ENCODE assay signal across 17 mouse cellular contexts in genomic region chr11:78349441-78350358, GRCm38 (mm10). TPM values are rescaled to one million over a fixed set of nuclear protein-coding genes. Genes with fewer than 3 reads are reported as not detected.
A peak's percentile ranks its signal among the peaks of the same experiment; 100 is the strongest.
DNase-seq lines count a peak whose midpoint lies in the region; ATAC-seq and TF ChIP-seq lines count a peak whose summit lies in the region.
"Had no signal": no experiment of that assay in that cellular context is flagged by ENCODE, and none has a peak within 500 bp of the region (broad histone marks: within the 10 kb centered on the region; RNA-seq: fewer than 3 reads in every experiment).

No protein-coding gene starts in this region.

- no peak overlapping the region for H3K4me2 ChIP-seq in kidney, postnatal 0 days (ENCODE audit: low read length)
- H3K4me2 ChIP-seq in liver, embryonic 16.5 days (ENCODE audit: low read depth, low read length): no peak overlapping the region
- H3K4me2 ChIP-seq: midbrain, embryonic 12.5 days had no signal

- TF ChIP-seq EP300 in MEL (IDR thresholded peaks at IDR 0.05; ENCODE audit: low read depth in 1 of 2, low read length in 2 of 2): no peak

- DNase-seq in kidney, postnatal 0 days (ENCODE audit: low spot score): no peak
- DNase-seq in kidney, adult 11 months: no peak
- DNase-seq in 416B (ENCODE audit: low read depth) (peak; percentile 31), MEL (ENCODE audit: low read depth, low spot score) (peak; percentile 19)
- DNase-seq: cerebellum, postnatal 10 days; gastrocnemius, postnatal 10 days; kidney, adult 9 months; thymus, postnatal 4 days had no signal

- 66% methylated on average over 4 of the region's 4 CpGs for WGBS in kidney, postnatal 0 days
- WGBS in liver, embryonic 16.5 days (ENCODE audit: insufficient replicate concordance): 58% methylated on average over 4 of the region's 4 CpGs

- no peak for TF ChIP-seq RAD21 in MEL (IDR thresholded peaks at IDR 0.05; ENCODE audit: low read depth, low read length)

- no peaks in the 10 kb centered on the region for H3K27me3 ChIP-seq in kidney, postnatal 0 days (ENCODE audit: insufficient read depth, low read length)
- no peaks in the 10 kb centered on the region for H3K27me3 ChIP-seq in MEL (ENCODE audit: control insufficient read depth in 1 of 2, insufficient read depth in 2 of 2, low read length in 2 of 2)
- no peaks in the 10 kb centered on the region for H3K27me3 ChIP-seq in liver, embryonic 16.5 days (ENCODE audit: control insufficient read depth, insufficient read depth, low read depth, low read length)
- H3K27me3 ChIP-seq: midbrain, embryonic 12.5 days had no signal

- 0 out of 2 replicates have a peak overlapping the region, but pooled peaks have one; percentile 1 for H3K27ac ChIP-seq in kidney, postnatal 0 days
- H3K27ac ChIP-seq in MEL (ENCODE audit: control insufficient read depth, low read depth, low read length): no peak overlapping the region
- H3K27ac ChIP-seq in liver, embryonic 16.5 days (ENCODE audit: low read length): peak overlapping the region; percentile 80
- H3K27ac ChIP-seq: liver, embryonic 14.5 days; midbrain, embryonic 12.5 days had no signal

- ATAC-seq in kidney, postnatal 0 days (replicated peaks; ENCODE audit: low FRiP score, low read depth): no peak
- ATAC-seq in liver, embryonic 16.5 days (ENCODE audit: low read depth): peak; percentile 59
- no peak for ATAC-seq in activated CD4-positive, CD25-positive, alpha-beta regulatory T cell, adult 4 months
- ATAC-seq in megakaryocyte-erythroid progenitor cell, adult 5-6 weeks (replicated peaks; ENCODE audit: low FRiP score, low TSS enrichment, poor library complexity, severe bottlenecking): no peak
- ATAC-seq: forebrain, embryonic 14.5 days had no signal

- no peaks in the 10 kb centered on the region for H3K9me3 ChIP-seq in kidney, postnatal 0 days (replicated peaks; ENCODE audit: low read length)
- no peaks in the 10 kb centered on the region for H3K9me3 ChIP-seq in MEL (replicated peaks; ENCODE audit: insufficient read depth, low read length)
- no peaks in the 10 kb centered on the region for H3K9me3 ChIP-seq in liver, embryonic 16.5 days (replicated peaks; ENCODE audit: control insufficient read depth, low read length)
- H3K9me3 ChIP-seq: midbrain, embryonic 12.5 days had no signal

- H3K36me3 ChIP-seq in kidney, postnatal 0 days (ENCODE audit: insufficient read depth, low read length): 0 out of 2 replicates have a peak, but pooled peaks cover 3% of the 10 kb centered on the region
- H3K36me3 ChIP-seq in MEL (ENCODE audit: control insufficient read depth in 1 of 2, insufficient read depth in 2 of 2, low read length in 2 of 2): peaks cover 0 to 18% of the 10 kb centered on the region in 2 experiments; a peak in 2 of 4 replicates
- H3K36me3 ChIP-seq in liver, embryonic 16.5 days (ENCODE audit: control insufficient read depth, insufficient read depth): peaks cover 5% of the 10 kb centered on the region; the same call in 1 of the 2 replicates

- H3K4me3 ChIP-seq in kidney, postnatal 0 days (replicated peaks; ENCODE audit: low read depth, low read length): no peak overlapping the region
- no peak overlapping the region for H3K4me3 ChIP-seq in MEL (ENCODE audit: control insufficient read depth in 1 of 2, insufficient read depth in 1 of 2, low read depth in 2 of 2, low read length in 2 of 2)
- H3K4me3 ChIP-seq in liver, embryonic 16.5 days (ENCODE audit: low read depth, low read length): no peak overlapping the region
- H3K4me3 ChIP-seq: midbrain, embryonic 12.5 days had no signal

- no peak for TF ChIP-seq POLR2A in MEL (IDR thresholded peaks at IDR 0.05; ENCODE audit: control insufficient read depth in 1 of 2, insufficient read depth in 1 of 2, low read depth in 1 of 2, low read length in 2 of 2, poor library complexity in 1 of 2)

- peaks cover 6% of the 10 kb centered on the region; the same call in 1 of the 2 replicates for H3K79me2 ChIP-seq in MEL (ENCODE audit: control insufficient read depth, insufficient read depth, low read length, poor library complexity)

- H3K4me1 ChIP-seq in kidney, postnatal 0 days (replicated peaks; ENCODE audit: insufficient read depth, low read length): peaks cover 4% of the 10 kb centered on the region; the same call in 1 of the 2 replicates
- H3K4me1 ChIP-seq in MEL (ENCODE audit: control insufficient read depth in 1 of 2, insufficient read depth in 2 of 2, low read length in 2 of 2): peaks cover 12 to 34% of the 10 kb centered on the region in 2 experiments
- peaks cover 51% of the 10 kb centered on the region for H3K4me1 ChIP-seq in liver, embryonic 16.5 days (ENCODE audit: control insufficient read depth, low read depth, low read length)

- H3K9ac ChIP-seq in kidney, postnatal 0 days (ENCODE audit: low read depth, low read length): no peak overlapping the region
- H3K9ac ChIP-seq in MEL (ENCODE audit: control insufficient read depth, low read depth, low read length, poor library complexity, severe bottlenecking): no peak overlapping the region
- no peak overlapping the region for H3K9ac ChIP-seq in liver, embryonic 16.5 days (ENCODE audit: low read depth, low read length)
- H3K9ac ChIP-seq: liver, embryonic 14.5 days; midbrain, embryonic 12.5 days had no signal

- TF ChIP-seq CTCF in kidney, postnatal 0 days (IDR thresholded peaks at IDR 0.05; ENCODE audit: low read depth): no peak
- no peak for TF ChIP-seq CTCF in MEL (IDR thresholded peaks at IDR 0.05 in 2 of 3, conservative IDR thresholded peaks at IDR 0.05 in 1 of 3; ENCODE audit: control insufficient read depth in 1 of 3, insufficient read depth in 1 of 3, low read depth in 2 of 3, low read length in 3 of 3, poor library complexity in 1 of 3, severe bottlenecking in 1 of 3)

TF ChIP-seq in MEL, 35 proteins besides CTCF, POLR2A, EP300 and RAD21 (continues in another document):
- TF ChIP-seq JUND (IDR thresholded peaks at IDR 0.05; ENCODE audit: low read depth, low read length): no peak
- TF ChIP-seq RCOR1 (IDR thresholded peaks at IDR 0.05; ENCODE audit: low read depth, low read length): no peak
- no peak for TF ChIP-seq UBTF (IDR thresholded peaks at IDR 0.05; ENCODE audit: borderline replicate concordance, insufficient read depth, low read depth, low read length)

RNA-seq across cellular contexts. Expression of gene Unc119, which starts 6.4 kb away (rescaled TPM):
- polyA plus RNA-seq in kidney, postnatal 0 days (2015; fragmentation: Nextera tagmentation; extraction: Ambion mirVana): 30.4 TPM in 2 replicates
- 61.7 and 63.0 TPM in 2 replicates for total RNA-seq in MEL (2012; rRNA removed)
- polyA plus RNA-seq in MEL (2012; ENCODE audit: insufficient read depth in 1 of 2, insufficient read length in 2 of 2, low read depth in 1 of 2, low replicate concordance in 2 of 2, missing spikeins in 1 of 2): 100 to 1,000 TPM in 1 of 2 experiments, not detected in 1; 140 TPM
- polyA plus RNA-seq in liver, embryonic 16.5 days (2015; fragmentation: Nextera tagmentation; extraction: Ambion mirVana): 22.7 and 24.1 TPM in 2 replicates
- polyA plus RNA-seq in activated CD4-positive, CD25-positive, alpha-beta regulatory T cell, adult 4 months (2017; shearing (Covaris generic)): 10 to 100 TPM; 17.0 to 17.6 TPM
- 51.2 and 51.5 TPM in 2 replicates for total RNA-seq in megakaryocyte-erythroid progenitor cell, adult 5-6 weeks (2014; fragmentation: Nextera tagmentation)
- total RNA-seq in megakaryocyte-erythroid progenitor cell, adult 5-6 weeks (2017): 20.0 and 27.2 TPM in 2 replicates

RNA-seq across cellular contexts. Expression of gene Pigs, which starts 21.5 kb away (rescaled TPM):
- 67.5 and 74.9 TPM in 2 replicates for polyA plus RNA-seq in kidney, postnatal 0 days (2015; fragmentation: Nextera tagmentation; extraction: Ambion mirVana)
- total RNA-seq in MEL (2012; rRNA removed): 27.6 and 28.5 TPM in 2 replicates
- 10 to 100 TPM; 51.2 to 97.1 TPM for polyA plus RNA-seq in MEL (2012; ENCODE audit: insufficient read depth in 1 of 2, insufficient read length in 2 of 2, low read depth in 1 of 2, low replicate concordance in 2 of 2, missing spikeins in 1 of 2)
- 31.2 and 36.0 TPM in 2 replicates for polyA plus RNA-seq in liver, embryonic 16.5 days (2015; fragmentation: Nextera tagmentation; extraction: Ambion mirVana)
- polyA plus RNA-seq in activated CD4-positive, CD25-positive, alpha-beta regulatory T cell, adult 4 months (2017; shearing (Covaris generic)): 10 to 100 TPM; 43.6 to 66.6 TPM
- 40.5 and 44.5 TPM in 2 replicates for total RNA-seq in megakaryocyte-erythroid progenitor cell, adult 5-6 weeks (2014; fragmentation: Nextera tagmentation)
- 10.0 and 10.4 TPM in 2 replicates for total RNA-seq in megakaryocyte-erythroid progenitor cell, adult 5-6 weeks (2017)

RNA-seq across cellular contexts. Expression of gene Aldoc, which starts 26.9 kb away (rescaled TPM):
- 12.5 and 13.0 TPM in 2 replicates for polyA plus RNA-seq in kidney, postnatal 0 days (2015; fragmentation: Nextera tagmentation; extraction: Ambion mirVana)
- 3.0 and 4.0 TPM in 2 replicates for total RNA-seq in MEL (2012; rRNA removed)
- polyA plus RNA-seq in MEL (2012; ENCODE audit: insufficient read depth in 1 of 2, insufficient read length in 2 of 2, low read depth in 1 of 2, low replicate concordance in 2 of 2, missing spikeins in 1 of 2): 1 to 10 TPM in 1 of 2 experiments, not detected in 1; 8.1 TPM
- 15.0 and 19.6 TPM in 2 replicates for polyA plus RNA-seq in liver, embryonic 16.5 days (2015; fragmentation: Nextera tagmentation; extraction: Ambion mirVana)
- 1 to 10 TPM; 5.6 to 8.6 TPM for polyA plus RNA-seq in activated CD4-positive, CD25-positive, alpha-beta regulatory T cell, adult 4 months (2017; shearing (Covaris generic))
- 0.39 and 2.4 TPM in 2 replicates for total RNA-seq in megakaryocyte-erythroid progenitor cell, adult 5-6 weeks (2014; fragmentation: Nextera tagmentation)
- total RNA-seq in megakaryocyte-erythroid progenitor cell, adult 5-6 weeks (2017): 0.84 TPM in 1 of 2 replicates, not detected in the other

RNA-seq across cellular contexts. Expression of gene Foxn1, which starts 36.7 kb away (rescaled TPM):
- polyA plus RNA-seq in kidney, postnatal 0 days (2015; fragmentation: Nextera tagmentation; extraction: Ambion mirVana): not detected in 2 replicates
- total RNA-seq in MEL (2012; rRNA removed): not detected in 2 replicates
- polyA plus RNA-seq in MEL (2012; ENCODE audit: insufficient read depth in 1 of 2, insufficient read length in 2 of 2, low read depth in 1 of 2, low replicate concordance in 2 of 2, missing spikeins in 1 of 2): not detected
- polyA plus RNA-seq in liver, embryonic 16.5 days (2015; fragmentation: Nextera tagmentation; extraction: Ambion mirVana): not detected in 2 replicates
- not detected for polyA plus RNA-seq in activated CD4-positive, CD25-positive, alpha-beta regulatory T cell, adult 4 months (2017; shearing (Covaris generic))
- total RNA-seq in megakaryocyte-erythroid progenitor cell, adult 5-6 weeks (2014; fragmentation: Nextera tagmentation): not detected in 2 replicates
- total RNA-seq in megakaryocyte-erythroid progenitor cell, adult 5-6 weeks (2017): not detected in 2 replicates
- total RNA-seq: gastrocnemius, postnatal 10 days; hematopoietic stem cell, adult 5-6 weeks; layer of hippocampus, postnatal 25 days had no signal
- polyA plus RNA-seq: forebrain, embryonic 14.5 days; liver, embryonic 14.5 days; midbrain, embryonic 12.5 days; neural tube, embryonic 11.5 days had no signal

RNA-seq across cellular contexts. Expression of gene Spag5, which starts 48.4 kb away (rescaled TPM):
- 12.4 and 14.8 TPM in 2 replicates for polyA plus RNA-seq in kidney, postnatal 0 days (2015; fragmentation: Nextera tagmentation; extraction: Ambion mirVana)
- total RNA-seq in MEL (2012; rRNA removed): 40.1 and 50.9 TPM in 2 replicates
- polyA plus RNA-seq in MEL (2012; ENCODE audit: insufficient read depth in 1 of 2, insufficient read length in 2 of 2, low read depth in 1 of 2, low replicate concordance in 2 of 2, missing spikeins in 1 of 2): 100 to 1,000 TPM in 1 of 2 experiments, 10 to 100 TPM in 1; 77.5 to 274 TPM
- polyA plus RNA-seq in liver, embryonic 16.5 days (2015; fragmentation: Nextera tagmentation; extraction: Ambion mirVana): 33.0 and 33.7 TPM in 2 replicates
- polyA plus RNA-seq in activated CD4-positive, CD25-positive, alpha-beta regulatory T cell, adult 4 months (2017; shearing (Covaris generic)): 1 to 10 TPM; 7.3 to 7.4 TPM
- 47.4 and 52.6 TPM in 2 replicates for total RNA-seq in megakaryocyte-erythroid progenitor cell, adult 5-6 weeks (2014; fragmentation: Nextera tagmentation)
- 42.0 and 62.4 TPM in 2 replicates for total RNA-seq in megakaryocyte-erythroid progenitor cell, adult 5-6 weeks (2017)

Comparison
In these comparisons a context has a peak if more than half of its experiments do, and no peak if none do; other contexts are left out.
1. DNase-seq: peak in 416B (single experiment) and MEL (single experiment); none in kidney, postnatal 0 days (single experiment) and kidney, adult 11 months (single experiment).